Mouse (Mus musculus) lung, adult 10 weeks (tissue): ENCODE results near the gene Pdzrn3. TPM values are rescaled to one million over a fixed set of nuclear protein-coding genes. Genes with fewer than 3 reads are reported as not detected.

Source experiments
- polyA plus RNA-seq: library from polyadenylated mRNA; stranded (reverse); fragments of 350-450 nt; fragmentation: Illumina TruSeq; extraction: RNeasy Lipid Tissue Mini Kit (QIAGEN cat#74804); gene quantifications from one replicate; pipeline ENCODE4 v1.2.3, GENCODE M21; 2014; ENCODE audit warnings: low read depth, low replicate concordance; ENCODE audit not compliant: insufficient read depth

Pdzrn3 gene
- polyA plus RNA-seq: 5.5 TPM

DNA sequence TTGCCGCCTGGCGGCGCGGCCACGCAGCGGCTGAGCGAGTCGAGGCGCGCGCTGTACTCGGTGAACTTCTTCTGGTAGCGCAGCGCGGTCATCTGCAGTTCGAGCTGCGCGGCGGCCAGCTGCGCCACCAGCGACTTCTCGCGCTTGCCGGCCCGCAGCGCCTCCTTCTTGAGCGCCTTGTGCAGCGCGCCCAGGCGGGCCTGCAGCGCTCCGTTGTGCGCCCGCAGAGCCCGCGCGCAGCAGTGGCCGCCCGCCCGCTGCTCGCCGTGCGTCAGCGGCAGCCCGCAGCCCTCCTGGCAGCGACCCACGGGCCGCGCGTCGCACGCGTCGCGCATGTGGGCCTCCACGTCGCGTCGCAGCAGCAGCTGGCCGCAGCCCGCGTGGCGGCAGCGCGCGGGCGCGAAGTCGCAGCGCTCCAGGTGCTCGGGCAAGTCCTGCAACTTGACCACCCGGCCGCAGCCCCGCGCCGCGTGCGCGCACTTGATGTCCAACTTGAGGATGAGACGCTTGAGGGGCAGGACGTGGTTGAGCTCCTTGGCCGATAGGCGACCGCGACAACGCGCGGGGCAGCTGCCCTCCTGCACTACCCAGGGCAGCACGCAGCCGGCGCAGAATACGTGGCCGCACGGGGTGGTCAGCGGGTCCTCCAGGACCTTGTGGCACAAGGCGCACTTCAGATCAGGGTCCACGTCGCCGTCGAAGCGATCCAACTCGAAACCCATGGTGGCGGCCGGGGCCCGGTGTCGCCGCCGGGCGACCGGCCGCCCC lies at the start of gene Pdzrn3:
Gene Pdzrn3, minus strand, starts transcription at position 731 of the 768 bp plus-strand sequence.

